Mouse (Mus musculus): ENCODE measurements at regions not wholly inside any gene's neighbourhood (a gene's known extent, or its start where the extent isn't known, plus 50 kb on each side); places are given as distances from the start of the nearest gene placed in this dataset.
A peak's percentile ranks its signal among the peaks of the same experiment; 100 is the strongest.

DNA sequence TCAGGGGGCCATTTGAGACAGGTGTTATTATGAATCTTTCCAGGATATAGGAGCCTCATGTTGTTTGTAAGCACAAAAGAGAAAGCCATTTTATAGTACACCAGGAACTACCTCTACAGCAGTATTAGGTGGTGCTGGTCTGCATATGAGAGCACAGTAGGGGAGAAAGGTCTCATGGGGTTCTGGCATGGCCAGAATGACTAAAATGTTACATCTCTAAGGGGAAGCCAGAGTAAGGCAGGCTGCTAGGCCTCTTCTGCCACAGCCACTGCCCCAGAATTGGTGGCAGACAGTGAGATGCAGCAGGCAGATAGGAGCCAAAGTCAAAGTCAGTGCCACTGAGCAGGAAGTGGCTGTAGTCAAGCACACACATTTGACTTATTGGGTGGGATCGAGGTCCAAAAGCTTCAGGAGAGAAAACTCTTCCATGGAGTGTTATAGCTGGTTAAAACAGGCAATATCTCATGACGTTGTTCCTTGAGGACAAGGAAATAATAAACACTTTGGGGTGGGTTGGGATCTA, 147.2 kb downstream of the Hira start:
- WGBS: 76% methylated on average over 2 of the region's 2 CpGs
- DNase-seq (ENCODE audit: low spot score): no peak
- no peak overlapping the region for H3K4me2 ChIP-seq (ENCODE audit: low read depth, low read length)
- no peaks in the 10 kb centered on the region for H3K9me3 ChIP-seq (ENCODE audit: control insufficient read depth, low read length)
- no peaks in the 10 kb centered on the region for H3K36me3 ChIP-seq (ENCODE audit: control insufficient read depth, insufficient read depth, low read length)
- ATAC-seq (ENCODE audit: low read depth): no peak
- no peaks in the 10 kb centered on the region for H3K4me1 ChIP-seq (ENCODE audit: control insufficient read depth, insufficient read depth, low read length)
- no peak overlapping the region for H3K27ac ChIP-seq (replicated peaks; ENCODE audit: low read depth, low read length)
- no peak overlapping the region for H3K4me3 ChIP-seq (ENCODE audit: low read depth, low read length)
- H3K27me3 ChIP-seq (replicated peaks; ENCODE audit: control insufficient read depth, insufficient read depth, low read length): no peaks in the 10 kb centered on the region
- no peak overlapping the region for H3K9ac ChIP-seq (ENCODE audit: low read depth, low read length)

DNA sequence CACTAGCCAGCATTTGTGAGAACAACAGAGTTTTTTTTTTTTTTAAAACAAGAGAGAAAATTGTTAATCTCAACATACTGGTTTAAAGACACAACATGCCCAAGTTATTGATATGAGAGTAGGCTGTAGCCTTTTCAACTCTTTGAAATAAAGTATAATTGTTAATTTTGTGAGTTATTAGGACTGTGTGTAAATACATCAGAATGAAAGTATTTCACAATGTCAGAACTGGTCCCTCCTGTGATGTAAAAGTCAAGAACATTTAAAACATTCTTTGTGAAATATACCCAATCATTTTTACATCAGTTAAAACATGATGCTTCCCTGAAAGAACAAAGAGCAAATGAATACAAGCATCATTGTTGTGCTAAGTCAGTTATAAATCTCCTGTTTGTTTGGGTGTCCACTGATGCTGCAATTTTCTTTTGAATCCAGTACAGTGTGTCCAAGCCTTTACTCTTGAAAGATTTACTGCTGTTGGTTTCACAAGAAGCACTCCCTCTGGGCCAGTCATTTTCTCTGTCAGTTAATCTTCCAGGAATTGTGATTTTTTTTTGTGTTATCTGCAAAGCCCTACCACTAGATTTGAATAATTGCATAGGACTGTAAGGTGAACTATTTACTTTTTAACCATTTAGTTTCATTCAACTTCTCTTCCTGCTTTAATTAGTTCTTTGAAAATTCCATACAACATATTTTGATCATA, 148.5 kb downstream of the Hira start:
- no peak overlapping the region for H3K4me2 ChIP-seq (ENCODE audit: low read depth, low read length)
- H3K27ac ChIP-seq (replicated peaks; ENCODE audit: low read depth, low read length): no peak overlapping the region
- H3K9ac ChIP-seq (ENCODE audit: low read depth, low read length): no peak overlapping the region
- H3K36me3 ChIP-seq (ENCODE audit: control insufficient read depth, insufficient read depth, low read length): no peaks in the 10 kb centered on the region
- H3K27me3 ChIP-seq (replicated peaks; ENCODE audit: control insufficient read depth, insufficient read depth, low read length): no peaks in the 10 kb centered on the region
- no peaks in the 10 kb centered on the region for H3K4me1 ChIP-seq (ENCODE audit: control insufficient read depth, insufficient read depth, low read length)
- ATAC-seq (ENCODE audit: low read depth) (no peak), DNase-seq (ENCODE audit: low spot score) (no peak)
- no peaks in the 10 kb centered on the region for H3K9me3 ChIP-seq (ENCODE audit: control insufficient read depth, low read length)
- H3K4me3 ChIP-seq (ENCODE audit: low read depth, low read length): no peak overlapping the region

DNA sequence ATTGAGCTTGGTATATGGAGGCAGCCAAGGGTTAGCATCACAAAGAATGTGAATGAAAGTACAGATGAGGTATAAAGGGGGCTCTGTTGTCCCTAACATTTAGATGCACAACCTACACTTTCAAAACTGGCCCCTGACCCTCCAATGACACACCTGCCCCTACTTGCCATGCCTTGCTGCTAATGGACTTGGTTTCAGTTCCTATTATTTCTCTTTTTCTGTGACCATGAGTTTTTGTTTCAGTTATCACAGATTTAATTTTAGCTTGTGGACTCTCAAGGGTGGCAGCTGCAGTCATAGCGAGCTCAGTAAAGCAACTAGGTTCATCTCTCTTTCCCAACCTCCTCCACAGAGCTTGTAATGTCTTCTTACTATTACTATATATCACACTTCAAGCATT, 150.3 kb downstream of the Hira start:
- no peak overlapping the region for H3K9ac ChIP-seq (ENCODE audit: low read depth, low read length)
- no peaks in the 10 kb centered on the region for H3K27me3 ChIP-seq (replicated peaks; ENCODE audit: control insufficient read depth, insufficient read depth, low read length)
- H3K4me3 ChIP-seq (ENCODE audit: low read depth, low read length): no peak overlapping the region
- DNase-seq (ENCODE audit: low spot score): no peak
- H3K36me3 ChIP-seq (ENCODE audit: control insufficient read depth, insufficient read depth, low read length): no peaks in the 10 kb centered on the region
- no peak overlapping the region for H3K4me2 ChIP-seq (ENCODE audit: low read depth, low read length)
- no peaks in the 10 kb centered on the region for H3K9me3 ChIP-seq (ENCODE audit: control insufficient read depth, low read length)
- no peaks in the 10 kb centered on the region for H3K4me1 ChIP-seq (ENCODE audit: control insufficient read depth, insufficient read depth, low read length)
- no peak overlapping the region for H3K27ac ChIP-seq (replicated peaks; ENCODE audit: low read depth, low read length)
- WGBS: 55% methylated on average over 1 of the region's 1 CpGs
- ATAC-seq (ENCODE audit: low read depth): no peak

DNA sequence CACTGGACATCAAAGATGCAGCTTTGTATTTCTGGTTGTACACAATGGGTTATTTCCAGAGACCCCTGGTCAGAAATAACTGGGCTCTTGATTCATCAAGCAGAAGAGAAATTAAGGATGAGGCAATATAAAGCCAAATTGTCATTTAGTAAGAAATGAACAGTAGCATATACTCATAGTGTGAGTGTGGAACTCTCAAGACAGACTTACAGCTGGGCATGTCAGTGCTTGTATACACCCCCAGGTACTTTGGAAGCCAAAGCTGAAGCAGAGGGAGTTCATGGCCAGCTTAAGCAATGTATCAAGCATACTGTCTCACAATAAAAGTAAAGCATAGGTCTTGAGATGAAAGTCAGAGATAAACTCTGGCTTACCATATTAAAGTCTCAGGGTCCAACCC, 155.7 kb downstream of the Hira start:
- Histone ChIP-seq H3K9ac (ENCODE audit: low read depth, low read length) (no peak overlapping the region), H3K9me3 (ENCODE audit: control insufficient read depth, low read length) (no peaks in the 10 kb centered on the region), H3K27me3 (replicated peaks; ENCODE audit: control insufficient read depth, insufficient read depth, low read length) (no peaks in the 10 kb centered on the region), H3K36me3 (ENCODE audit: control insufficient read depth, insufficient read depth, low read length) (no peaks in the 10 kb centered on the region), H3K4me2 (ENCODE audit: low read depth, low read length) (no peak overlapping the region), H3K27ac (replicated peaks; ENCODE audit: low read depth, low read length) (no peak overlapping the region), H3K4me3 (ENCODE audit: low read depth, low read length) (no peak overlapping the region), H3K4me1 (ENCODE audit: control insufficient read depth, insufficient read depth, low read length) (no peaks in the 10 kb centered on the region)
- ATAC-seq (ENCODE audit: low read depth) (no peak), DNase-seq (ENCODE audit: low spot score) (no peak)

DNA sequence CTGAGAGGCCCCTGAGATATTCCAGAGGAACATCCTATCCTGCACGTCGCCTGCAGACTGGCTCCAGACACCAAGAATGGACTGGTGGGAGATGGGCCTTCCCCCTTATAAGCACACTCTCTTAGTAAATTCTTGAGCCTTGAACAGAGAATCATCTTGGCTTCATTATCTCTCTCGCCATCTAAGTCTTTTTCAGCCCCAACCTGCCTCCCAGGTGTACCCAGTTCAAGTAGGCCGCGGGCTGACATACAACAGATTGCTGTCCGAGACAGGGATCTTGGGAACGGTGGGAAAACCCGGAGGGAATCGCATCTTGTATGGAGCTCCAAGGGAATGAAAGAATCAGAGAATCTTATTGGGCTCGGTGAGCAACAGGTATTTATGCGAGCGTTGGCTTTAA, 158.9 kb downstream of the Hira start:
- Histone ChIP-seq H3K4me2 (ENCODE audit: low read depth, low read length) (no peak overlapping the region), H3K27ac (replicated peaks; ENCODE audit: low read depth, low read length) (no peak overlapping the region), H3K36me3 (ENCODE audit: control insufficient read depth, insufficient read depth, low read length) (no peaks in the 10 kb centered on the region), H3K9me3 (ENCODE audit: control insufficient read depth, low read length) (peaks cover 3% of the 10 kb centered on the region; the same call in 1 of the 2 replicates), H3K4me1 (ENCODE audit: control insufficient read depth, insufficient read depth, low read length) (no peaks in the 10 kb centered on the region), H3K9ac (ENCODE audit: low read depth, low read length) (no peak overlapping the region), H3K27me3 (replicated peaks; ENCODE audit: control insufficient read depth, insufficient read depth, low read length) (no peaks in the 10 kb centered on the region), H3K4me3 (ENCODE audit: low read depth, low read length) (no peak overlapping the region)
- WGBS: 77% methylated on average over 12 of the region's 12 CpGs
- no peak for ATAC-seq (ENCODE audit: low read depth)
- no peak for DNase-seq (ENCODE audit: low spot score)

DNA sequence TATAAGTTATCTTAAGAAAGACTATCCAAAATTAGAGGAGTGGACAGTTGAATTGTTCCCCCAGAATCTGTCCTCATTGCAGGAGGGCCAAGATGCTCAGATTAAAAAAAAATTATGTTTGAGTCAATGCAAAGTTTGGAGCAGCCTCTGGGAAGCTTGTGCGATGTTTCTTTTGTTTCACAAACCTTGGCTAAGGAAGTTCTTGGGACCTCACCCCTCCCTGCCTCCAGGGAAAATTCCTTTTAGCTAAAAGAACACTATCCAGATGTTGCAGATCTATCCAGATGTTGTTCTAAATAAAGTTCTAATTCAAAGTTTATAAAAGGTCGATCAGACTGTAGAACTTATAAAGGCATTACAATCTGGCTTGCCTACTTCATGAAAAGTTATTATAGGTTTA, 160.8 kb downstream of the Hira start:
- no peak overlapping the region for H3K9ac ChIP-seq (ENCODE audit: low read depth, low read length)
- no peaks in the 10 kb centered on the region for H3K36me3 ChIP-seq (ENCODE audit: control insufficient read depth, insufficient read depth, low read length)
- no peak overlapping the region for H3K4me2 ChIP-seq (ENCODE audit: low read depth, low read length)
- no peaks in the 10 kb centered on the region for H3K27me3 ChIP-seq (replicated peaks; ENCODE audit: control insufficient read depth, insufficient read depth, low read length)
- ATAC-seq (ENCODE audit: low read depth) (no peak), DNase-seq (ENCODE audit: low spot score) (peak; percentile 13)
- H3K9me3 ChIP-seq (ENCODE audit: control insufficient read depth, low read length): peaks cover 6% of the 10 kb centered on the region; the same call in 1 of the 2 replicates
- H3K27ac ChIP-seq (replicated peaks; ENCODE audit: low read depth, low read length): no peak overlapping the region
- WGBS: 56% methylated on average over 2 of the region's 2 CpGs
- no peak overlapping the region for H3K4me3 ChIP-seq (ENCODE audit: low read depth, low read length)
- no peaks in the 10 kb centered on the region for H3K4me1 ChIP-seq (ENCODE audit: control insufficient read depth, insufficient read depth, low read length)

DNA sequence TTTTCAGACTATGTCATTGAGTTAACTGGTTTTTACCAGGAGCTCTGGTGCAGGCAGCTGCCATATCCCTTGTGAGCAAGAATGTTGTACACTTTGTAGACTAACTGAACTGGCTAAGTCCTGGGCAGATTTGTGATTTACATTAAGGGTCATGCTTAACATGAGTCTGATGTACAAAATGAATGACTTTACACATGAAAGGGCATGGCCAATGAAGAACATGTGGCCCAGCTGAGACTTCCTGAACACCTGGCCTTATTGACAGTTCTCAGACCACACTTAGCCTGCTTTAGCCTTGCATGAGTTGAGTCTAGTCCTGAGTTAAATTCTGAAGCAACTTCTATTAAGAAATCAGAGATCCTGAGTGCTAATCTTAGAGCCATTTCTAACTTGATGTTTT, 176.0 kb downstream of the Hira start:
- Histone ChIP-seq H3K4me1 (ENCODE audit: control insufficient read depth, insufficient read depth, low read length) (no peaks in the 10 kb centered on the region), H3K4me3 (ENCODE audit: low read depth, low read length) (no peak overlapping the region), H3K9ac (ENCODE audit: low read depth, low read length) (no peak overlapping the region), H3K9me3 (ENCODE audit: control insufficient read depth, low read length) (no peaks in the 10 kb centered on the region), H3K4me2 (ENCODE audit: low read depth, low read length) (no peak overlapping the region), H3K36me3 (ENCODE audit: control insufficient read depth, insufficient read depth, low read length) (no peaks in the 10 kb centered on the region), H3K27ac (replicated peaks; ENCODE audit: low read depth, low read length) (no peak overlapping the region), H3K27me3 (replicated peaks; ENCODE audit: control insufficient read depth, insufficient read depth, low read length) (no peaks in the 10 kb centered on the region)
- DNase-seq (ENCODE audit: low spot score) (no peak), ATAC-seq (ENCODE audit: low read depth) (no peak)

DNA sequence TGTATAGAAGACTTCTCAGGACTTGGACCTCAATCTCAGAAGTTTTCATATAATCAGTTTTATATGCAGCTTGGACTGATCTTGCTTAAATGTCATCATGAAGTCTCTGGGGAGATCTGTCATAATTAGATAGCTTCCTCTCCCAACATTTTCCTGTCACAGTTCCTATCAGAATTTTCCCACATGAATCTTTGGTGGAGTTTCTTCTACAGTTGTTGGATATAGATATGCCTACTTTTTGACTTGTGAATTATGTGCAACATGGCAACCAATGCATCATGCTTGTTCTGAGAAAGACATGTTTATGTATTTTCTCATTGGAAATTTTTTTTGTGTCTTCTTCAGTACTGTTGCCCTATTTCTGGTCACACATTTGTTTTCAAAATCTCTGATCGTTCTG, 183.5 kb downstream of the Hira start:
- DNase-seq (ENCODE audit: low spot score) (no peak), ATAC-seq (ENCODE audit: low read depth) (no peak)
- WGBS: 63% methylated on average over 1 of the region's 1 CpGs

DNA sequence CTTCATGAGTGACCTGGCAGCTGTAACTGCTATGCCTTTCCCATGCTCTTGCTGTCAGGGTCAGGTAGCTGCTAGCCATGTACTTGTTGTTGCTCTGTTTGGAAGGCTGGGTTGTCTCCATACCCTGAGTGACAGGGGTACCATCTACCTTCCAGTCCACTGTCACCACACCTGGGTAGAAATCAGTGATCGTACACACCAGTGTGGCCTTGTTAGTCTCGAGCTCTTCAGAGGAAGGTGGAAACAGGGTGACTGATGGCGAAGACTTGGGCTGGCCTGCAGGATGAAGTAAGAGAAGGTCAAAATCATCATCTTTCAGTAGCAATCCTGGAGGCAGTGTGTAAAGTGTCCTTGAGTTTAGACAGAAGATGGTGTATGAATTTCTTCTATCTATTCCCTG, 185.0 kb downstream of the Hira start:
- Histone ChIP-seq H3K4me1 (ENCODE audit: control insufficient read depth, insufficient read depth, low read length) (no peaks in the 10 kb centered on the region), H3K27ac (replicated peaks; ENCODE audit: low read depth, low read length) (no peak overlapping the region), H3K4me2 (ENCODE audit: low read depth, low read length) (no peak overlapping the region), H3K27me3 (replicated peaks; ENCODE audit: control insufficient read depth, insufficient read depth, low read length) (no peaks in the 10 kb centered on the region), H3K4me3 (ENCODE audit: low read depth, low read length) (no peak overlapping the region), H3K36me3 (ENCODE audit: control insufficient read depth, insufficient read depth, low read length) (no peaks in the 10 kb centered on the region), H3K9ac (ENCODE audit: low read depth, low read length) (no peak overlapping the region), H3K9me3 (ENCODE audit: control insufficient read depth, low read length) (no peaks in the 10 kb centered on the region)
- no peak for DNase-seq (ENCODE audit: low spot score)
- no peak for ATAC-seq (ENCODE audit: low read depth)
- 98% methylated on average over 3 of the region's 3 CpGs for WGBS

More for the DNA sequence above, 183.5 kb downstream of the Hira start:
- Histone ChIP-seq H3K4me1 (ENCODE audit: control insufficient read depth, insufficient read depth, low read length) (no peaks in the 10 kb centered on the region), H3K4me2 (ENCODE audit: low read depth, low read length) (no peak overlapping the region), H3K27ac (replicated peaks; ENCODE audit: low read depth, low read length) (no peak overlapping the region), H3K4me3 (ENCODE audit: low read depth, low read length) (no peak overlapping the region), H3K27me3 (replicated peaks; ENCODE audit: control insufficient read depth, insufficient read depth, low read length) (no peaks in the 10 kb centered on the region), H3K9me3 (ENCODE audit: control insufficient read depth, low read length) (no peaks in the 10 kb centered on the region), H3K9ac (ENCODE audit: low read depth, low read length) (no peak overlapping the region), H3K36me3 (ENCODE audit: control insufficient read depth, insufficient read depth, low read length) (no peaks in the 10 kb centered on the region)

Data from embryonic facial prominence, embryonic 14.5 days (tissue).